Mouse (Mus musculus) hindbrain, postnatal 0 days (tissue): ENCODE measurements at regions not wholly inside any gene's neighbourhood (a gene's known extent, or its start where the extent isn't known, plus 50 kb on each side); places are given as distances from the start of the nearest gene placed in this dataset.

ENCODE experiments used
- ATAC-seq: fragments of 200-750 bp; cut with Nextera tagmentation; 2 replicates; pipeline ENCODE4 v1.8.0; 2017; ENCODE audit warnings: mild to moderate bottlenecking, moderate TSS enrichment, moderate library complexity
- DNase-seq: peaks from one replicate; pipeline ENCODE4 v3.0.0-alpha.2; 2015; ENCODE audit warnings: low spot score
- H3K27ac ChIP-seq: fragments of 300-500 bp; sonication (generic); 2 replicates; pipeline ENCODE4 v1.5.1; 2014; ENCODE audit warnings: mild to moderate bottlenecking
- H3K27me3 ChIP-seq: fragments of 300-500 bp; sonication (generic); 2 replicates; pipeline ENCODE4 v1.6.1; 2014; ENCODE audit warnings: low read length, mixed read lengths; ENCODE audit not compliant: insufficient read depth
- H3K36me3 ChIP-seq: fragments of 300-500 bp; sonication (generic); 2 replicates; pipeline ENCODE4 v1.6.1; 2014; ENCODE audit warnings: low read length, mixed read lengths; ENCODE audit not compliant: insufficient read depth
- H3K4me1 ChIP-seq: fragments of 300-500 bp; sonication (generic); 2 replicates; pipeline ENCODE4 v1.6.1; 2014; ENCODE audit warnings: antibody characterized with exemption, low read length, mixed read lengths; ENCODE audit not compliant: insufficient read depth
- H3K4me2 ChIP-seq: fragments of 300-500 bp; sonication (generic); 2 replicates; pipeline ENCODE4 v1.6.1; 2014; ENCODE audit warnings: low read depth, mild to moderate bottlenecking, low read length, moderate library complexity, mixed read lengths
- H3K4me3 ChIP-seq: fragments of 300-500 bp; sonication (generic); 2 replicates; pipeline ENCODE4 v1.5.1; 2014; ENCODE audit warnings: low read length
- H3K9ac ChIP-seq: fragments of 300-500 bp; sonication (generic); replicated peaks from 2 replicates; pipeline ENCODE4 v1.6.1; 2014; ENCODE audit warnings: mild to moderate bottlenecking, low read length, moderate library complexity, mixed read lengths
- H3K9me3 ChIP-seq: fragments of 300-500 bp; sonication (generic); 2 replicates; pipeline ENCODE4 v1.6.1; 2016; ENCODE audit warnings: low read length, mixed read lengths
- CTCF ChIP-seq: IDR thresholded peaks from 2 replicates; pipeline ENCODE4 v1.5.1; 2016; ENCODE audit warnings: antibody characterized with exemption, control low read depth, low read depth
- whole genome bisulfite sequencing: fragments of 180-500 bp; shearing (Covaris S2); extraction: QIAGEN DNeasy Blood & Tissue Kit; methylation state at CpG from one replicate; pipeline ENCODE4 v1.1.7; 2014; 5-methylcytosine and 5-hydroxymethylcytosine counted together

DNA sequence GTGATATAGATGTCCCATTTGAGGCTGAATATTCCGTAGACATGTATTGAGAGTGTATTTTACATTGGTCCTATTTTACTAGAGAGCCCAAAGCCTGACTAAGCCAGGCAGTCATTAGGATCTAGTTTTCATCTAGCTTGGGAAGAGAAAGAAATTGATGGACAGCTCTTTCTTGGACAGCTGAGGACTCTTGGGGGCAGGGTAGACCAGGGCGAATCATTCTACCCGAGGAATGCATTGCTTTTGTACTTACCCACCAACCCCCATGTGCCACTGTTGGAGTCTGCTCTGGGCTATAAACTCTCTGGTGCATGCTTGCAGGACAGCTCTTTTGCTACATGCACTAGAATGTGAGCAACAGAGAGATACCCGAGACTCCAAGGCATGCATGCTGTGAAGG, 294.3 kb upstream of the Zfp507 start:
- no peak for DNase-seq
- Histone ChIP-seq H3K36me3 (no peaks in the 10 kb centered on the region), H3K27me3 (no peaks in the 10 kb centered on the region), H3K4me2 (no peak overlapping the region), H3K9me3 (no peaks in the 10 kb centered on the region), H3K9ac (no peak overlapping the region), H3K4me1 (no peaks in the 10 kb centered on the region), H3K4me3 (no peak overlapping the region), H3K27ac (no peak overlapping the region)
- TF ChIP-seq CTCF, result no peak
- 68% methylated on average over 4 of the region's 4 CpGs for WGBS
- ATAC-seq, result no peak

DNA sequence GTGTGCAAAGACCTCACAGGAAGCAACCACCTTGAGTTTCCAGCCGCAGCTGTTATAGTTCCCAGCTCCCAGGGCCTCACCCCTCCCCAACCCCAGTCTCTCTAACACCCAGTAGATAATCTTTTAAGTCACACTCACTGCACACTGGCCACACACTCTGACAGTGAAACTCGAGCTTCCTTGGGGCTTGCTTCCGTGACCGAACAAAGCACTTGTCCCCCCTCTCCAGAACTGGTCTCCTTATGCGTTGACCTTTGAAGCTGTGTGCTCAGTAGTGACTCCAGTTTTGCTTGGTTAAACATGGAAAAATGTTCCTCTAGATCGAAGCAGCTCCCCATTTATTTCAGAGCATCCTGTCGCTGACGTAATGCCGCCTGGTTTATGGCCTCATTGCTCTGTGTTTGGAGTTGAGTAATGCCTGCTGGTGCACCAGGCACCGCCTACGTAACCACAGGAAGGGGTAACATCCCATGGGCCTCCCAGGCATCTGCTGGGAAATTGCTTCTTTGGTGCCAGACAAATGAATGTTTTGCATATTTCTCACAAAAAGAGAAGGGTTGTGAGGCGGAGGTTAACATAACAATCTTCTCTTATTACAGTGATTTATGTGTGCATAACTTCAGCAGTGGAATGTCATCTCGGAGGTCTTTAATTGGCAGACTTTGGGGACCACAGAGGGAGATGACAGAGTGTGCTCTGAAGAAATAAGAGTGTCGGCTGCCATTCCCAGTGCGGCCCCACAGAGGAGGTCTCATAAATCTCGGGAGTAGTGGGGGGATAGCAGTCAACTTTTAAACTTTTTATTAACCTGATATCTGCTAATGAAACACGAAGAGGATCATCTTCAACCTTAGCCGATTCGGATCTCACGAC, 292.7 kb upstream of the Zfp507 start:
- Histone ChIP-seq H3K4me3 (no peak overlapping the region), H3K4me1 (no peaks in the 10 kb centered on the region), H3K36me3 (no peaks in the 10 kb centered on the region), H3K9ac (no peak overlapping the region), H3K4me2 (no peak overlapping the region), H3K9me3 (no peaks in the 10 kb centered on the region), H3K27ac (no peak overlapping the region), H3K27me3 (no peaks in the 10 kb centered on the region)
- WGBS, result 75% methylated on average over 20 of the region's 20 CpGs
- no peak for TF ChIP-seq CTCF
- ATAC-seq, result no peak
- no peak for DNase-seq

DNA sequence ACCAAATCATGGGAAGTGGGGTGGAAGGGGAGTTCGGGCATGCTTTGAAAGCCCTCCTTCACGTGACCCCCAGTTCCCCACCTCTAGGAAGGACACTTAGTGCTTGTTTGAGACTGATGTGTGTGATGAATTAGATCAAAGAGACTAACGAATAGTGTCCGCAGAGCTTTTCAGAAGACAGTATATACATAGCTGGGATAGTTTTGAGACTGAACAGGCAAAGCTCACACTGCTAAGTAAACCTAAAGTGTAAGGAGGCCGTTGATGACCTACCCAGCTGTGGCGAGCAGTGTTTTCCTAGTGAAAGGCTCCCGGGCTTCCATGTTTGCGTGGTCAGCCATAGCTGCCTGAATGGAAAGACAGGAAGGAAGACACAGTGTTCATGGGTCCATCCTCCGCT, 288.3 kb upstream of the Zfp507 start:
- no peaks in the 10 kb centered on the region for H3K9me3 ChIP-seq
- no peak for DNase-seq
- 90% methylated on average over 9 of the region's 9 CpGs for WGBS
- H3K27me3 ChIP-seq, result no peaks in the 10 kb centered on the region
- H3K27ac ChIP-seq, result no peak overlapping the region
- TF ChIP-seq CTCF, result no peak
- H3K9ac ChIP-seq, result no peak overlapping the region
- no peaks in the 10 kb centered on the region for H3K36me3 ChIP-seq
- no peak overlapping the region for H3K4me3 ChIP-seq
- no peak overlapping the region for H3K4me2 ChIP-seq
- no peaks in the 10 kb centered on the region for H3K4me1 ChIP-seq
- ATAC-seq, result no peak

DNA sequence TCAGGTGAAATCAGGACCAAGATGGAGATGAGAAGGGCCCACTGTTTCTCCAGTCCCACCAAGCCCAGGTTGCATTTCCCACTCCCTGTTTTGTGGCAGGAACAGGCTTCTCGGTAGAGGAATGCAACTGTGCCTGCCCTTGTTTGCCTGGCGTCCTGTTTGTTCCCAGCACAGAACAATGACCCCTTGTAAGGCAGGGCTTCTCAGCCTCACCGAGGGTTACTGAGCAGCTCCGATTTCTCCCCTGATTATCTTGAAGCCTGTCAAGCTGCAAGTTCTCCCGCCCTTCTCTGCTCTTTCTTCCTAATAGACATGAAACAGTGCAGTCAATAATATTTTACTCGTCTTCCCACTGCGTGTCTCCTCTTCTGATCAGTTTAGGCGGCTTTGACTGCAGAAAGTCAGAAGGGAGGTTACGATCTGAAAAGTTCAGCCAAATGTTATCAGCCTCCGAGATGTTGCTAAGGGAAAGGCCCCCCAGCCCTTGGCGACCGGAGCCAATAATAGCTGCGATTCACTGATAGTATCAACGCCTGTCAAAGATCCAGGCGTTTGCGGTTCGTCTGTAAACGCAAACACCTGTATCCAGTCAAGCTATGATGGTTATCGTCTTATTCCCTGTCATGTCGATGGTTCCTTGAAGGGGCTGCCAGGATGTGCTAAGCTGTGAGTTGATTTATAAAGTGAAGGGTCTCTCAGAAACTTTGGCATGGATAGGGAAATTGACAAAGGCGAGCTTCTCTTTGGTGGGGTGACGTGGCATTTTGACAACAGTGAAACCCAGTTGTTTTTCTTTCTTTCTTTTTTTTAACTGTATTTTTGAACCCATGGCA, 287.7 kb upstream of the Zfp507 start:
- no peak for ATAC-seq

DNA sequence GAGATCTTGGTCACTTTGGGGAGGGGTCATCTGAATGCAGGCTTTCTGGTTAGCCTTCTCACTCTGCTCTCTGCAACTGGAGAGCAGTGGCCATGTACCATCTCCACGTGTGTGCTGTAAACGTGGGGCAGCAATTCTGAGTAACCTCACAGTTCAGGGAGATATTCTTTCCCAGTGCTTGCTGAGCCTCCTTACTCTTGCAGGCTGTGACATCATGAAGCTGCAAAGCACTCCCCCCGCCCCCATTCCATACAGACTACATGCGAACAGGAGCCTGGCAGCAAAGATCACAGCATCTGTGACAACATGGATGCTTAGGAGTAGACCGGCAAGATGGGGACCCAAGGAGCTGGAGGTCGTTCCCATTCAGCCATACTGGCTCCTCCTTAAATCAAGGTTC, 284.8 kb upstream of the Zfp507 start:
- Histone ChIP-seq H3K36me3 (no peaks in the 10 kb centered on the region), H3K27ac (no peak overlapping the region), H3K9ac (no peak overlapping the region), H3K4me2 (no peak overlapping the region), H3K9me3 (no peaks in the 10 kb centered on the region), H3K4me3 (no peak overlapping the region), H3K27me3 (no peaks in the 10 kb centered on the region), H3K4me1 (no peaks in the 10 kb centered on the region)
- DNase-seq, result no peak
- ATAC-seq, result no peak
- WGBS, result 91% methylated on average over 6 of the region's 6 CpGs
- no peak for TF ChIP-seq CTCF

More for the DNA sequence above, 287.7 kb upstream of the Zfp507 start:
- Histone ChIP-seq H3K36me3 (no peaks in the 10 kb centered on the region), H3K4me1 (no peaks in the 10 kb centered on the region), H3K4me2 (no peak overlapping the region), H3K9ac (no peak overlapping the region), H3K9me3 (no peaks in the 10 kb centered on the region), H3K27ac (no peak overlapping the region), H3K27me3 (no peaks in the 10 kb centered on the region), H3K4me3 (no peak overlapping the region)
- DNase-seq, result no peak
- 44% methylated on average over 22 of the region's 22 CpGs for WGBS
- TF ChIP-seq CTCF, result no peak

GRCm38 (mm10) chr7:36078666-36079065, 275.9 kb upstream of the Zfp507 start:
- DNase-seq (no peak), ATAC-seq (no peak)
- H3K27ac ChIP-seq, result no peak overlapping the region
- H3K4me1 ChIP-seq, result peaks cover 4% of the 10 kb centered on the region; the same call in 1 of the 2 replicates
- TF ChIP-seq CTCF, result no peak
- H3K27me3 ChIP-seq, result no peaks in the 10 kb centered on the region
- no peaks in the 10 kb centered on the region for H3K36me3 ChIP-seq
- 68% methylated on average over 5 of the region's 6 CpGs for WGBS
- H3K9ac ChIP-seq, result no peak overlapping the region
- no peak overlapping the region for H3K4me3 ChIP-seq
- H3K4me2 ChIP-seq, result no peak overlapping the region
- H3K9me3 ChIP-seq, result no peaks in the 10 kb centered on the region
